Mouse (Mus musculus): ENCODE measurements around the gene Ubald2. TPM values are rescaled to one million over a fixed set of nuclear protein-coding genes. Genes with fewer than 3 reads are reported as not detected.
A peak's percentile ranks its signal among the peaks of the same experiment; 100 is the strongest.
"Not testable (repeated sequence)": the region's sequence is repeated elsewhere in the genome, so short reads cannot be mapped to it uniquely, and the experiment has no call there.

Ubald2 gene
- polyA plus RNA-seq, 1 experiment from 2014 or later: 60.6 TPM

DNA sequence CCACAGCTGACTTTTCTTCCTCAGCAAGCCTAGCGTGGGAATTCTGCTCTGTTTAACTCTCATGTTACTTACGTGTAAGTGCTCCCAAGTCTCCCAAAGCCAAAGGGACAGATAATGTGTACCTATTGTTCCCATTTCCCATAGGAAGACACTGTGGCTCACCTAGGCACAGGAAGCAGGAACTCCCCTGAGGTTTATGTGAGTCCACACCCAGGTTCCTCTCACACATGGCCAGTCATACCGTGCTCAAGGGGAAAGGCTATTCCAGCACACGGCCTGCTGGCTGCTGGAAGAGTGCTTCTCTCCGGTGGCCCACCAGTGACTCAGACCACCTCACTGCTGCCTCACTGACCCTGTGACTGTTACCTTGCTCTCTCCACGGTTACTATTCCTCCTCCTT is 12.8 kb upstream of the Ubald2 start:
- no peak for ATAC-seq (replicated peaks; ENCODE audit: insufficient number of reproducible peaks, low FRiP score, low TSS enrichment)
- no peak overlapping the region for H3K9ac ChIP-seq (ENCODE audit: low read depth, low read length)
- H3K9me3 ChIP-seq (replicated peaks; ENCODE audit: control insufficient read depth, low read length): no peaks in the 10 kb centered on the region
- peaks cover 3% of the 10 kb centered on the region; the same call in 1 of the 2 replicates for H3K4me1 ChIP-seq (ENCODE audit: control insufficient read depth, insufficient read depth, low read length)
- no peak overlapping the region for H3K27ac ChIP-seq (ENCODE audit: low read depth, low read length)
- 67% methylated on average over 6 of the region's 6 CpGs for WGBS (ENCODE audit: insufficient replicate concordance)
- H3K4me3 ChIP-seq (ENCODE audit: low read depth, low read length): no peak overlapping the region
- no peak overlapping the region for H3K4me2 ChIP-seq
- no peaks in the 10 kb centered on the region for H3K27me3 ChIP-seq (ENCODE audit: control insufficient read depth, insufficient read depth, low read length)
- no peaks in the 10 kb centered on the region for H3K36me3 ChIP-seq (ENCODE audit: control insufficient read depth, insufficient read depth, low read length)

DNA sequence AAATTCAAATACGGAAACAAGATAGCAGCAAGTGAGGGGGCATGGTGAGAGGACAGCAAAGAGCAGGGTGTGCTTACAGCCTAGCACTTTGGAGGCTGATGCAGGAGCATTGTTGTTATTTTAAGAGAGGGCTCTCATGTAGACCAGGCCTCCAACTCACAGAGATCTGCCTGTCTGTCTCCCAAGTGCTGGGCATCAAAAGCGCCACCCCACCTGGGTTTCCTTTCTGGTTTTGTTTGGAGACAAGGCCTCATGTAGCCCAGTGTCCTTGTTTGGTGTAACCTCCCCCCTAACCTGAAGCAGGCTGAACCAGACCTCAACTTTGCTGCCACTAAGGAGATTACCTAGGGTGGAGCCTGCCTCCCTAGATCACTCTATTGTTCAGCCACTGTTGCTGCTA is 11.3 kb upstream of the Ubald2 start:
- Histone ChIP-seq H3K36me3 (ENCODE audit: control insufficient read depth, insufficient read depth, low read length) (no peaks in the 10 kb centered on the region), H3K4me2 (no peak overlapping the region), H3K27ac (ENCODE audit: low read depth, low read length) (no peak overlapping the region), H3K9me3 (replicated peaks; ENCODE audit: control insufficient read depth, low read length) (no peaks in the 10 kb centered on the region), H3K4me1 (ENCODE audit: control insufficient read depth, insufficient read depth, low read length) (peaks cover 3% of the 10 kb centered on the region; the same call in 1 of the 2 replicates), H3K9ac (ENCODE audit: low read depth, low read length) (no peak overlapping the region), H3K4me3 (ENCODE audit: low read depth, low read length) (no peak overlapping the region), H3K27me3 (ENCODE audit: control insufficient read depth, insufficient read depth, low read length) (no peaks in the 10 kb centered on the region)
- no peak for ATAC-seq (replicated peaks; ENCODE audit: insufficient number of reproducible peaks, low FRiP score, low TSS enrichment)
- WGBS (ENCODE audit: insufficient replicate concordance): 75% methylated on average over 2 of the region's 2 CpGs

DNA sequence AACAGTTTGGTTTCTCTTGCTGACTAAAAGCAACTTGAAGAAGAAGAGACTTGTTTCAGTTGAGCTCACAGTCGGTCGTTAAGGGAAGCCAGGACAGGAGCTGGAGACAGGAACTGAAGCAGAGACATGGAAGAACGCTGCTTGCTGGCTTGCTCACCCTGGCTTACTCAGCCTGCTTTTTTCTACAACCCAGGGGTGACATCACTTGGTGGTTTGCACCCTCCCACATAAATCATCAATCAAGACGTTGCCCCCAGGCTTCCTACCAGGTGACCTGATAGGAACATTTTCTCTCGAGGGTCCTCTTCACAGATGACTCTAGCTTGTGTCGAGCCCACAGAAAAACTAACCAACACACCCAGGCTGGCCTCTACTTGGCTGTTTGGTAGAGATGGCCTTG is 10.7 kb upstream of the Ubald2 start:
- ATAC-seq (replicated peaks; ENCODE audit: insufficient number of reproducible peaks, low FRiP score, low TSS enrichment): no peak
- Histone ChIP-seq H3K27ac (ENCODE audit: low read depth, low read length) (no peak overlapping the region), H3K9ac (ENCODE audit: low read depth, low read length) (no peak overlapping the region), H3K27me3 (ENCODE audit: control insufficient read depth, insufficient read depth, low read length) (no peaks in the 10 kb centered on the region), H3K4me1 (ENCODE audit: control insufficient read depth, insufficient read depth, low read length) (peaks cover 3% of the 10 kb centered on the region; the same call in 1 of the 2 replicates), H3K9me3 (replicated peaks; ENCODE audit: control insufficient read depth, low read length) (no peaks in the 10 kb centered on the region), H3K36me3 (ENCODE audit: control insufficient read depth, insufficient read depth, low read length) (no peaks in the 10 kb centered on the region), H3K4me2 (no peak overlapping the region), H3K4me3 (ENCODE audit: low read depth, low read length) (no peak overlapping the region)
- WGBS (ENCODE audit: insufficient replicate concordance): 79% methylated on average over 6 of the region's 6 CpGs

DNA sequence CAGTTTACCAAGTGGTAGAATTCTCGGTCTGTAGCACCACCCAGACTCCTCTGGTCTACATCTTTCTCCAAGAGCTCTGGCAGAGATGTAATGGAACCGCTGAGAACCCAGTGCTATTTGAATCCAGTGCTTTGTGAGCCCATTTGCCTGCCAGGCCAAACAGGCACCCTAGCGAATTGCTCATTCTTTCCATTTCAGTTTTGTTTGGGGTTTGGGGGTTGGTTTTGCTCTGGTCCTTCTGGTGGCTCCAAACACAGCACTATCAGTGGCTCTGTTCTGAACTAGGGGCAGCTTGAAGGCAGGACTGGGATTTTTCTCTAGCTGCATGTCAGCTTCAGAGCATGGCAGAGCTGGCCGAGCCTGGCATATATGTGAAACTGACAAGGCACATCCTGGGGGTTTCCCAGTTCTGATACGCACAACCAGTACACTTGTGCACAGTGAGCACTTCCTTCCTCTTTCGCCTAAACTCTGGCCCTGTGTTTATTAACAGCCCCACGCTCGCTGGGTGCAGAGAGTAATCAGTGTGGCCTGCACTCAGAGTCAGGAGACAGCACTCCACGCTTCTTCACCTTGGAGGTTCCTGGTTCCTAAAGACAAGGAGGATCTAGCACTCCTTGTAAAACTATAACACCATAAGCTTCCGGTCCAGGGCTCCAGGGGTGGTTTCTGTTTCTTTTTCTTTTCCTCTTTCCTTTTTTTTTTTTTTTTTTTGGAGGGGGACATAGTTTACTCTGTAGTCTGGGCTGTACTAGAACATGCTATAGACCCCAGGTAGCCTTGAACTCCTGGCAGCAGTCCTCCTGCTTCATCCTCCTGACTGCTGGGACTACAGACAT is 9.9 kb upstream of the Ubald2 start:
- WGBS (ENCODE audit: insufficient replicate concordance): 66% methylated on average over 10 of the region's 10 CpGs
- no peak for ATAC-seq (replicated peaks; ENCODE audit: insufficient number of reproducible peaks, low FRiP score, low TSS enrichment)
- no peaks in the 10 kb centered on the region for H3K27me3 ChIP-seq (ENCODE audit: control insufficient read depth, insufficient read depth, low read length)
- H3K4me2 ChIP-seq: no peak overlapping the region
- H3K4me1 ChIP-seq (ENCODE audit: control insufficient read depth, insufficient read depth, low read length): peaks cover 2% of the 10 kb centered on the region
- no peaks in the 10 kb centered on the region for H3K9me3 ChIP-seq (replicated peaks; ENCODE audit: control insufficient read depth, low read length)
- H3K36me3 ChIP-seq (ENCODE audit: control insufficient read depth, insufficient read depth, low read length): no peaks in the 10 kb centered on the region
- 0 out of 2 replicates have a peak overlapping the region, but pooled peaks have one; percentile 32 for H3K27ac ChIP-seq (ENCODE audit: low read depth, low read length)
- no peak overlapping the region for H3K9ac ChIP-seq (ENCODE audit: low read depth, low read length)
- no peak overlapping the region for H3K4me3 ChIP-seq (ENCODE audit: low read depth, low read length)

DNA sequence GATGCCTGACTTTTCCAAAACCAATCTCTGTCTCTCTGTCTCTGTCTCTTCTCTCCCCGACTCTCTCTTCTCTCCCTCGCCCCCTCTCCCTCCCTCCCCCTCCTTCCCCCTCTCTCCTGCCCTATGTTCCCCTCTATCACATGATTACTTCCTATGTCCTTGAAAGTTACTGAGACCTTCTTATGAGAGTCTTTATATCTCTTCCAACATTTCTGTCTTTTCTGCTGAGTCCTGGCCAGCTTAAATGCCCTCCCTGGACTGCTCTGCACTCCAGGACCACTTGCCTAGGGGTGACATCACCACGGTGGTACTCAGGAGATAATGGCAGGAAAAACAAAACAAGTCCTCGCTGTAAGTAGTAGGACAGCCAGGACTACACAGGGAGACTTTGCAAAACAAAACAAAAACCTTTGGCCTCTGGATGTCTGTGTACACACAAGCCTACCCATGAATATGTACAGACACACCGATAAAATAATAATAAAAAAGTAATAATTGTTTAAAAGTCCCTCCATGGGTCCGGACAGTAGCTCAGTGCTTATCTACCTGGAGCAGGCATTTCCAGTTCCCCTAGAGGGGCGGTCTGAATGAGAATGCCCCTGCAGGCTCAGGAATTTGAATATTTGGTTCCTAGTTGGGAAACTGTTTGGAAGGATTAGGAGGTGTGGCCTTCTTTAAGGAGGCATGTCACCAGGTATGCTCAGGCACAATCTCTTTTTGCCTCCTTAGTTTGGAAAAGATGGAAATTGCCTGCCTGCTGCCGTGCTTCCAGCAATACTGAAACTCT is 9.1 kb upstream of the Ubald2 start:
- Histone ChIP-seq H3K27me3 (ENCODE audit: control insufficient read depth, insufficient read depth, low read length) (no peaks in the 10 kb centered on the region), H3K4me2 (no peak overlapping the region), H3K9ac (ENCODE audit: low read depth, low read length) (no peak overlapping the region), H3K9me3 (replicated peaks; ENCODE audit: control insufficient read depth, low read length) (no peaks in the 10 kb centered on the region), H3K36me3 (ENCODE audit: control insufficient read depth, insufficient read depth, low read length) (no peaks in the 10 kb centered on the region), H3K27ac (ENCODE audit: low read depth, low read length) (0 out of 2 replicates have a peak overlapping the region, but pooled peaks have one; percentile 32), H3K4me3 (ENCODE audit: low read depth, low read length) (no peak overlapping the region), H3K4me1 (ENCODE audit: control insufficient read depth, insufficient read depth, low read length) (peaks cover 10% of the 10 kb centered on the region)
- ATAC-seq (replicated peaks; ENCODE audit: insufficient number of reproducible peaks, low FRiP score, low TSS enrichment): no peak
- WGBS (ENCODE audit: insufficient replicate concordance): 33% methylated on average over 8 of the region's 8 CpGs

DNA sequence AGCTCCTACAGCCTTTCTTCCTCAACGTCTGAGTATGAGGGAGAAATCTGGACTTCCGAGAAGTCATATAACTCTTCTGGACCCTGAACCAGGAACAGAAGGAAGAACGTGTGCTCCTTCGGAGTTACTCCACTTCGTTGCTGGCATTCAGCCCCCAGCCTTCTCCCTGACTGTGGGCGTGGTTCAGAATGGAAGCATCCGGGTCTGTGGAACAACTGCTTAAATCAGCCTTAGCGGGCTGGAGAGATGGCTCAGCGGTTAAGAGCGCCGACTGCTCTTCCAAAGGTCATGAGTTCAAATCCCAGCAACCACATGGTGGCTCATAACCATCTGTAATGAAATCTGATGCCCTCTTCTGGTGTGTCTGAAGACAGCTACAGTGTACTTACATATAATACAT is 7.6 kb upstream of the Ubald2 start:
- not testable (repeated sequence) for ATAC-seq (replicated peaks; ENCODE audit: insufficient number of reproducible peaks, low FRiP score, low TSS enrichment); H3K9ac ChIP-seq (ENCODE audit: low read depth, low read length); H3K27me3 ChIP-seq (ENCODE audit: control insufficient read depth, insufficient read depth, low read length); H3K4me3 ChIP-seq (ENCODE audit: low read depth, low read length); H3K27ac ChIP-seq (ENCODE audit: low read depth, low read length); H3K9me3 ChIP-seq (replicated peaks; ENCODE audit: control insufficient read depth, low read length); H3K4me2 ChIP-seq; H3K36me3 ChIP-seq (ENCODE audit: control insufficient read depth, insufficient read depth, low read length)
- WGBS (ENCODE audit: insufficient replicate concordance): 86% methylated on average over 11 of the region's 11 CpGs
- H3K4me1 ChIP-seq (ENCODE audit: control insufficient read depth, insufficient read depth, low read length): peaks cover 20% of the 10 kb centered on the region

DNA sequence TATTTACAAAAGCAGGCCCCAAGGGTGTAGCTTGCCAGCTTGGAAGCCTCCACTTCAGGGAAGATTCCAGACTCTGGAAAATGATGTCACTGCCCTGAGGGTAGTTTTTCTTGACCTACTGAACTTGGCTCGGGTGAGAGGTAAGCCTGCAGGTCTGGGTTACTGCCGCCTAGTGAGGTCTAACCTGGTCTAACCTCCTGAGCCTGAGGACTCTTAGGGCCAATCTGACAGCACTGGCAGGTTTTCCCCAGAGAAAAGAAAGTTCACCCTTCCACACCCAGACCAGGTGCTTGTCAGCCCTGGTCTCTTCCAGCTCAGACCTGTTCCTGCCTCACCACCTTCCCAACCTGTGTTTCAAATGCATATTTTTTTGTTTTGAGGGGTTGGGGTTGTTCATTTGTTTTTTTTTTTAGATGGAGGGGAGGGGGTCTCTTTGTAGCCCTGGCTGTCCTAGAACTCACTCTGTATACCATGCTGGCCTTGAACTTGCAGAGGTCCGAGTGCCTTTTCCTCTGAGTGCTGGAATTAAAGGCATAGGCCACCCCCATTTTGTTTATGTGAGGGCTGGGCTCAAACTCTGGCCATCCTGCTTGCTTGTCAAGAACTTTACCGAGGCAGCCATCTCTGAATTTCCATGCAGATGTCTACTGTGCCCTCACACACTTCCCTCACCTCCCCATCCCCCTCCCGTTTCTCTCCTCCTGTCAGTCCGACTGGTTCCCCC is 6.9 kb upstream of the Ubald2 start:
- Histone ChIP-seq H3K36me3 (ENCODE audit: control insufficient read depth, insufficient read depth, low read length) (no peaks in the 10 kb centered on the region), H3K27me3 (ENCODE audit: control insufficient read depth, insufficient read depth, low read length) (no peaks in the 10 kb centered on the region), H3K4me2 (no peak overlapping the region), H3K9ac (ENCODE audit: low read depth, low read length) (no peak overlapping the region), H3K4me3 (ENCODE audit: low read depth, low read length) (no peak overlapping the region), H3K27ac (ENCODE audit: low read depth, low read length) (no peak overlapping the region), H3K9me3 (replicated peaks; ENCODE audit: control insufficient read depth, low read length) (no peaks in the 10 kb centered on the region), H3K4me1 (ENCODE audit: control insufficient read depth, insufficient read depth, low read length) (peaks cover 20% of the 10 kb centered on the region)
- 69% methylated on average over 6 of the region's 6 CpGs for WGBS (ENCODE audit: insufficient replicate concordance)
- ATAC-seq (replicated peaks; ENCODE audit: insufficient number of reproducible peaks, low FRiP score, low TSS enrichment): no peak

All from heart, embryonic 11.5 days (tissue).